Mouse (Mus musculus) limb, embryonic 14.5 days (tissue): ENCODE data around the gene Sox4. TPM values are rescaled to one million over a fixed set of nuclear protein-coding genes. Genes with fewer than 3 reads are reported as not detected.

ENCODE experiments used
- ATAC-seq: fragments of 200-750 bp; cut with Nextera tagmentation; 2 replicates; pipeline ENCODE4 v1.8.0; 2017; ENCODE audit warnings: low read depth, moderate number of reproducible peaks, moderate TSS enrichment; ENCODE audit not compliant: low FRiP score
- DNase-seq: peaks from one replicate; pipeline ENCODE4 v3.0.0-alpha.2; 2015; ENCODE audit warnings: low spot score
- H3K27ac ChIP-seq: fragments of 300-500 bp; sonication (generic); replicated peaks from 2 replicates; pipeline ENCODE4 v1.5.1; 2014; ENCODE audit warnings: low read depth, mild to moderate bottlenecking, low read length, moderate library complexity, mixed read lengths
- H3K27me3 ChIP-seq: fragments of 300-500 bp; sonication (generic); 2 replicates; pipeline ENCODE4 v1.6.1; 2014; ENCODE audit warnings: low read length, mixed read lengths; ENCODE audit not compliant: control insufficient read depth, insufficient read depth
- H3K36me3 ChIP-seq: fragments of 300-500 bp; sonication (generic); 2 replicates; pipeline ENCODE4 v1.6.1; 2014; ENCODE audit warnings: mild to moderate bottlenecking, low read length, moderate library complexity, mixed read lengths; ENCODE audit not compliant: control insufficient read depth, insufficient read depth
- H3K4me1 ChIP-seq: fragments of 300-500 bp; sonication (generic); 2 replicates; pipeline ENCODE4 v1.6.1; 2014; ENCODE audit warnings: antibody characterized with exemption, low read length, mixed read lengths; ENCODE audit not compliant: control insufficient read depth, insufficient read depth
- H3K4me2 ChIP-seq: fragments of 300-500 bp; sonication (generic); replicated peaks from 2 replicates; pipeline ENCODE4 v1.6.1; 2014; ENCODE audit warnings: low read depth, mild to moderate bottlenecking, low read length, moderate library complexity; ENCODE audit not compliant: severe bottlenecking
- H3K4me3 ChIP-seq: fragments of 300-500 bp; sonication (generic); replicated peaks from 2 replicates; pipeline ENCODE4 v1.5.1; 2014; ENCODE audit warnings: low read length
- H3K9ac ChIP-seq: fragments of 300-500 bp; sonication (generic); 2 replicates; pipeline ENCODE4 v1.6.1; 2014; ENCODE audit warnings: mild to moderate bottlenecking, low read depth, low read length, moderate library complexity; ENCODE audit not compliant: severe bottlenecking
- H3K9me3 ChIP-seq: fragments of 300-500 bp; sonication (generic); 2 replicates; pipeline ENCODE4 v1.6.1; 2016; ENCODE audit warnings: low read length; ENCODE audit not compliant: control insufficient read depth
- POLR2A ChIP-seq: fragments of 200-500 bp; IDR thresholded peaks from 2 replicates; pipeline ENCODE4 v1.8.0; 2012; ENCODE audit warnings: inconsistent platforms, mild to moderate bottlenecking, moderate library complexity, borderline replicate concordance; ENCODE audit not compliant: insufficient read depth, insufficient read length; ENCODE audit errors: extremely low read depth
- WGBS: fragments of 180-500 bp; shearing (Covaris S2); extraction: QIAGEN DNeasy Blood & Tissue Kit; methylation state at CpG from one replicate; pipeline ENCODE4 v1.1.7; 2014; 5-methylcytosine and 5-hydroxymethylcytosine counted together
- polyA plus RNA-seq, 2 experiments: library from polyadenylated mRNA; depleted of rRNA in 1 of 2; stranded (reverse) in 1 of 2; unstranded in 1 of 2; fragments of >200 nt; fragmentation: Nextera tagmentation in 1 of 2; extraction: Ambion mirVana in 1 of 2; gene quantifications; 2 replicates each; pipeline versions ENCODE4 v1.2.1 to v1.2.3; 2012 to 2014

The Sox4 gene
- polyA plus RNA-seq, 2 experiments, result 67.1 to 84.9 TPM

DNA sequence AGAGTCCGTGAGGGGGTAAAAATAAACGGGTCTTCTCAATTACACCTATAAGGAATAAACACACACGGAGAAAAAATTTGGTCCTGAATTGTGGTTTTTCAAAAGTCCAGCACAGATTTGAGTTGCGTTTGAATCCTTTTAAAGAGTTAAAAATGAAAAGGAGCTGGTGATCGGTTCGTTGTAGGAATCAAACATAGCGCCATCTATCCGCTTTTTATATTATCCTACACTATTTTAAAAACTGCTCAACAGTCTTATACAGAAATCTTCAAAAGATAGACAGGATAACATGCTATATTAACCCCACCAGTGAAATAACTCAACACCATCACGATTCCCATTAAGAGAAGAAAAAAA is 3.3 kb downstream of the Sox4 start:
- WGBS, result 0% methylated on average over 9 of the region's 9 CpGs
- no peak for TF ChIP-seq POLR2A
- 0 out of 2 replicates have a peak, but pooled peaks cover 10% of the 10 kb centered on the region for H3K36me3 ChIP-seq
- no peaks in the 10 kb centered on the region for H3K9me3 ChIP-seq
- H3K4me2 ChIP-seq, result peak overlapping the region; percentile 39
- ATAC-seq, result no peak
- DNase-seq, result peak; percentile 87
- H3K4me1 ChIP-seq, result peaks cover 10% of the 10 kb centered on the region
- H3K27me3 ChIP-seq, result no peaks in the 10 kb centered on the region
- H3K27ac ChIP-seq, result peak overlapping the region; percentile 99
- peak overlapping the region; percentile 96 for H3K4me3 ChIP-seq
- peak overlapping the region; percentile 100 for H3K9ac ChIP-seq

DNA sequence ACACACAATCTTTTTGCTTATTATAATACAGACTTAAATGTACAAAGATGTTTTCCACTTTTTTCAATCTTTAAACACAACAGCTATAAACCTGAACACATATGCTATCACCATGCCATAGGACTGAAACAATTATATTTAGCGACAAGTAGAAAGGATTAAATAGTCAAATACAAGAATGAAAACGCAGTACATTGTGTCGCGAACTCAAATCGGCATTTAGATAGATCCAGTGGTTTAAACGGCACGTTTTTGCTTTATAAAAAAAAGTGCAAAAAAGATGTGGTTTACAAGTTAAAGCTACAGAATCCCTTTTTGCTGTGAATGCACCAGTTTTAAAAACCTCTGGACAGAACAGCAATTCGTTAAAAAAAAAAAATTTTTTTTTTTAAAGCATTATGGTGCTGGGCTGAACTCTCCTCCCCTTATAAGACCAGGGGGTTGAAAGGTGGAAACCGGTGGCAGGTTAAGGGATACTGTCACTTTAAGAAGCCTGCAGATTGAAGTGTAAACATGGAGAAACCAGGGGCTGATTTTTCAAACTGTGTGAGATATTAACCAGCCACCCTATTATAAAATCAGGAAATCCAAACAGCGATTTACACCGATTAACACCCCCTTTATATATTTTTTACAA is 4.1 kb downstream of the Sox4 start:
- Histone ChIP-seq H3K4me1 (peaks cover 10% of the 10 kb centered on the region), H3K4me3 (peak overlapping the region; percentile 96), H3K27ac (peak overlapping the region; percentile 68; the same call in 1 of the 2 replicates), H3K9ac (peak overlapping the region; percentile 69), H3K9me3 (no peaks in the 10 kb centered on the region), H3K36me3 (0 out of 2 replicates have a peak, but pooled peaks cover 10% of the 10 kb centered on the region), H3K4me2 (peak overlapping the region; percentile 44), H3K27me3 (no peaks in the 10 kb centered on the region)
- DNase-seq (no peak), ATAC-seq (no peak)
- no peak for TF ChIP-seq POLR2A
- WGBS, result 3% methylated on average over 11 of the region's 11 CpGs

DNA sequence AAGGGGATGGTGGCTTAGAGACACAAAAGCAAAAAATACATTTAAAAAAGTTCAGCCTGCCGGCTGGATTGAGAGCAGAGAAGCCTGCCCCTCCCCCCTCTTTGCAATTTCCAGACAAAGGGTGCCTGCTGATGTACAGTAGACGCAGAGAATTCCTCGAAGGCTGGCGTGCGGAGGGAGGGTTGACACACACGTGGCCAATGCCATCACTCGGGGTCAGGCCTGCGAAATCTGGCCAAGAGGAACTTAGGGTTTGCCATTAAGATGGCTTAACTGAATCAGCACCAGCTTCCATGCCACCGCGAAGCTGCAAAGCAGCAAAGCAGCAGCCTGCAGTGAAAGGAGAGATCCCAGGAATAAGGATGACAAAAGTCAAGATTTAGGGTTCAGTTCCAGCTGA is 5.0 kb downstream of the Sox4 start:
- H3K9ac ChIP-seq, result peak overlapping the region; percentile 69
- peak overlapping the region; percentile 44 for H3K4me2 ChIP-seq
- 0 out of 2 replicates have a peak, but pooled peaks cover 10% of the 10 kb centered on the region for H3K36me3 ChIP-seq
- ATAC-seq (no peak), DNase-seq (peak; percentile 52)
- peaks cover 10% of the 10 kb centered on the region for H3K4me1 ChIP-seq
- WGBS, result 3% methylated on average over 10 of the region's 10 CpGs
- no peaks in the 10 kb centered on the region for H3K27me3 ChIP-seq
- H3K9me3 ChIP-seq, result no peaks in the 10 kb centered on the region
- H3K27ac ChIP-seq, result no peak overlapping the region
- TF ChIP-seq POLR2A, result no peak
- peak overlapping the region; percentile 96 for H3K4me3 ChIP-seq

DNA sequence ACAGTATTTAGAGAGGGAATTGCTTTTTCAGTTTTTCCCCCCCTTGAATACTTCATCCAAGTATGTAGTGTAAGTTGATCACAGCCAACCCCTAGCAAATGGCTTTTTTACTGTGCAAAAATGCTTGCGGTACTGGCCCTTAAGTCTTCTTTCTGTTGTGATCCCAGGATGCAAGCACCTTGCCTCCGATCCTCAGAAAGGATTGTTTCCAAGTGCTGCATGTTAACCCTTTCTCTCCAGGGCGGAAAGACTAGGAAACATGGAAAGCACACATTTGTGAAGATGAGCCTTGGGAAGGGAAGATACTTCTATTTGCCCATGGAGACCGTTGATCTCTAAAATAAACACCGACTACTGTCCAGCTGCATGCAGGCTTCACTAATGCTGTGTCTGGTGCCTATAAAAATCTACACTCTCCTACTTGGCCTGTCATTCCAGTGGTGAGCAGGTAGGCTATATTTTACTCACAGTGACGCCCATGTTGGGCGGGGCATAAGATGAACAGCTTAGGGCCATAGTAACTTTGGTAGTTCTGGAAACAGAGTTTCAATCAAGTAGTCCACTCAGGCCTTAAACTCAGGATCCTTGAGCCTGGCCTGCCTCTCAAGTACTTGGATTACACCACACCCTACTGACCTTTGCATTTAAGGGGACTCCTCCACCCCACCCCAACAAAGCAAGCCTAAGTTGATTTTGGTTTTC is 5.6 kb downstream of the Sox4 start:
- TF ChIP-seq POLR2A, result no peak
- H3K9ac ChIP-seq, result 0 out of 2 replicates have a peak overlapping the region, but pooled peaks have one; percentile 69
- 25% methylated on average over 7 of the region's 7 CpGs for WGBS

DNA sequence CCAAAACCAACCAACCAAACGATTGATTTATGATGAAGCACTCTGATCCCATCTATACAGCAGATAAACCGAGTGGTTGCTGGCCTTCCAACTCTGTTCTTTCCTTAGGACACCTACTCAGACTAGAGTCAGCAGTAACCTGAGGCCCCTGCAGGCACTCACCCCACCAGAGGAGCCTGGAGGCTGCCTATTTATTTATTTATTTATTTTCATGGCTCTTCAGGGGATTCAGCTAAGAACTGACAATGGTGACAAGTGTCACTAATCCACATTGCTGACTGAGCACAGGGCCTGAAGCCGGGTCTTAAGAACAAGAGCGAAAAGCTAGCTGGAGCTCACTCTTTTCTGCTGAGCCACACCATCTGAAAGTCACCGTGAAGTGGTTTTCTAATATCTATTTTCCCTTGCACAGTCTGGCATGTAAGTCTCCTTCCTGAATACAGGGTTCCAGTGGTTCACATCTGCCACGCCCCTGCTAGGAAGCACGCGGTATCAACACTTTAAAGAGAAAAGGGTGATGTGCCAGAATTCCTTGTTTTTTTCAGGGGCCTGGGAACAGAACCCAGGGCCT is 6.9 kb downstream of the Sox4 start:
- Histone ChIP-seq H3K36me3 (0 out of 2 replicates have a peak, but pooled peaks cover 10% of the 10 kb centered on the region), H3K9me3 (no peaks in the 10 kb centered on the region), H3K4me1 (peaks cover 10% of the 10 kb centered on the region), H3K4me3 (no peak overlapping the region), H3K4me2 (no peak overlapping the region), H3K27me3 (no peaks in the 10 kb centered on the region), H3K9ac (no peak overlapping the region), H3K27ac (no peak overlapping the region; the same call in 1 of the 2 replicates)
- 52% methylated on average over 8 of the region's 8 CpGs for WGBS
- ATAC-seq (no peak), DNase-seq (no peak)
- no peak for TF ChIP-seq POLR2A

More for the DNA sequence above, 5.6 kb downstream of the Sox4 start:
- peak; percentile 45 for DNase-seq
- Histone ChIP-seq H3K36me3 (0 out of 2 replicates have a peak, but pooled peaks cover 10% of the 10 kb centered on the region), H3K27me3 (no peaks in the 10 kb centered on the region), H3K4me3 (peak overlapping the region; percentile 96), H3K4me1 (peaks cover 10% of the 10 kb centered on the region), H3K4me2 (peak overlapping the region; percentile 44), H3K27ac (no peak overlapping the region), H3K9me3 (no peaks in the 10 kb centered on the region)
- 0 out of 2 replicates have a peak, but pooled peaks have one; percentile 27 for ATAC-seq
